Mouse (Mus musculus) 3T3-L1 (cell line): ENCODE results near the gene Lrfn3.
A peak's percentile ranks its signal among the peaks of the same experiment; 100 is the strongest.

ENCODE experiments used
- DNase-seq: peaks from one replicate; pipeline ENCODE4 v3.0.0-alpha.2; 2015; ENCODE audit warnings: low read depth, low spot score

Gene Lrfn3

DNA sequence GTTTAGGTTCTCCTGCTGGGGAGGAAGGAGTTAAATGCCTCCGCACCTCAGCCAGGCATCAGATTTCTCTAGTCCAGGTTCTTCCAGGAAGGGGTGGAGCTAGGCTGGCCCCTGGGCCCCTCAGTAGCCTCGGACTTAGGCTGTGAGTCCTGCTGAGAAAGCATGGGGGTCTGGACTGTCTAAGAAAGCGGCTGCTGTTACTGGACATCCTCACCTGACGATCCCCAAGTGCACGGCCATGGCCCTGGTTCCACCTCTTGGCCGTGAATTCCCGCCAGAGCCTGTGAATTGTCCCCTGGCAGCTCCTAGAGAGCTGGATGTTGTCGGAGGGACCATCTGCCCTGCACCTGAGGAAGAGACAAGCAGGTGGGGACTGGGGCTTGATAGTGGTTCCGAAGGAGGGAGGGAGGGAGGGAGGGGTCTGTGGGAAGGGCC lies 47.8 kb downstream of the Lrfn3 start, which contains the start of gene Syne4:
TSS of gene Syne4 (plus strand) at position 87 of the 435 bp plus-strand sequence.
- DNase-seq = no peak

DNA sequence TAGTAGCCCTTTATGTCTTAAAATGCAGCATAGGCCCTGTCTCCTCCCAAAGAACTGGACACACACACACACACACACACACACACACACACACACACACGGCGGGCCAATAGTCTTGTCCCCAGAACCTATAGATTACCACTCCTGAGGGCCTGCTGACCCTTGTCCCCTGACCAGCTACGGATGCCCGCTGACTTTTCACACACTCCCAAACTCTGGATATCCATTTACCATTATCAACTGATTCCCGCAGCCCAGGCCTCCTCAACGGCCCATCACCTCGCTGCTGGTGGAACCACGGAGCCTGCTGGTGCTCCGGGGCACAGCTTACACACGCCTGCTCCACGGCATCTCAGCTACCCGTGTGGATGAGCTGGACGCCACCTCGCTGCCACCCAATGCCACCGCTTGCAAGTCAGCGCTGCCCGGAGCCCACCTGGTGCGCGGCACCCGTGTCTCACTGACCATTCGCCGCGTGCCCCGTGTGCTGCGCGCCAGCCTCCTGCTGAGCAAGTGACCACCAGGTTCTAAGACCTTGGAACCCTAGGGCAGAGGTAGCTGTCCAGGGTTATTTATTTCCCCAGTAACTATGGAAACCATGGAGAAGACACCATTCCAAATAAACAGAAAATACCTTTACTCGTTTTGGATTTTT lies 48.8 kb downstream of the Lrfn3 start:
- DNase-seq = no peak

DNA sequence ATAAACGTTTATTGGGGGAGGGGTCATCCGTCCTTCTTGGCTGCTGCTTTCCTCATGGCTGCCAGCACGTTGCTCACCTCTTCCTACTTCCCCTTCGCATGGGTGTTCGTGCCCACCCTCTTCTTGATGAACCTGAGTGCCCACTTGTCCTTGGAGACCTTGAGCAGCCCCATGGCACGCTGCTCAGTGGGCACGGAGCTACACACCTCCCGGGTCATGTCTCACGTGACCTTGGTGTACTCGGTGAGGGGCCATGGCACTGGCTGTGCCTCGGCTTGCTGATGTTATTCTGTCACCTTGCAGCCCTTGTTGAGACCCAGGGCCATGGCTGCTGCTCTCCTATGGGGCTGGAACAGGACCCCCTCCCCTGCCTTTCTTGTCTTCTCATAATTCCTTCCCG lies 52.4 kb downstream of the Lrfn3 start:
- DNase-seq = no peak

DNA sequence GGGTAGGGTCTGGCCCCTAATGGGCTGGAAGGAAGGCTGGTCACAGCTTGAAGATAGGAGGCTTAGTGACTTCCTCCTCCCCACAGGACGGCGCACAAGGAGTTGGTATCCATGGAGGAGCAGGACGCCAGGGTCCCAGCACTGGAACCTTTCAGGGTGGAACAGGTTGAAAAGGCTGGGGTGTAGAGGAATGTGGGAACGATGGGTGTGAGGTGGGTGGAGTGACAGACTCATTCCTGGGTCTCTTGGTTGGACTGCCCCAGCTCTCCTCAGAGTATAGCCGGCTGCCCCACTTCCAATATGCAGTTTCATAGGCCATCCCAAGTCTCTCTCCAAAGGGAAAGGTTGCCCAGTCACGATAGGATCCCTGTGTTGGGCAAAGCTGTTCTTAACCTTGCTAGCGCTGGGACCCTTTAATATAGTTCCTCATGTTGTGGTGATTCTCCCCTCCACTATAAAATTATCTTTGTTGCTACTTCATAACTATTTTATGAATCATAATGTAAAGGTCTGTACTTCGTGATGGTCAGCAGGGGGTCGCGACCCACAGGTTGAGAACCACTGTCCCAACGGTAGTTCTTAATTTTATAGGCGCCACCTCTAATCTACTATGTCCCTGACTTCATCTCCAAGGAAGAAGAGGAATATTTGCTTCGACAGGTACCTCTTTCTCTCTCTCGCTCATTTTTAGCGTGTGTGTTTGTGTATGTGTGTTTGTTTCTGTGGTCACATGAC lies 53.0 kb downstream of the Lrfn3 start:
- no peak for DNase-seq

DNA sequence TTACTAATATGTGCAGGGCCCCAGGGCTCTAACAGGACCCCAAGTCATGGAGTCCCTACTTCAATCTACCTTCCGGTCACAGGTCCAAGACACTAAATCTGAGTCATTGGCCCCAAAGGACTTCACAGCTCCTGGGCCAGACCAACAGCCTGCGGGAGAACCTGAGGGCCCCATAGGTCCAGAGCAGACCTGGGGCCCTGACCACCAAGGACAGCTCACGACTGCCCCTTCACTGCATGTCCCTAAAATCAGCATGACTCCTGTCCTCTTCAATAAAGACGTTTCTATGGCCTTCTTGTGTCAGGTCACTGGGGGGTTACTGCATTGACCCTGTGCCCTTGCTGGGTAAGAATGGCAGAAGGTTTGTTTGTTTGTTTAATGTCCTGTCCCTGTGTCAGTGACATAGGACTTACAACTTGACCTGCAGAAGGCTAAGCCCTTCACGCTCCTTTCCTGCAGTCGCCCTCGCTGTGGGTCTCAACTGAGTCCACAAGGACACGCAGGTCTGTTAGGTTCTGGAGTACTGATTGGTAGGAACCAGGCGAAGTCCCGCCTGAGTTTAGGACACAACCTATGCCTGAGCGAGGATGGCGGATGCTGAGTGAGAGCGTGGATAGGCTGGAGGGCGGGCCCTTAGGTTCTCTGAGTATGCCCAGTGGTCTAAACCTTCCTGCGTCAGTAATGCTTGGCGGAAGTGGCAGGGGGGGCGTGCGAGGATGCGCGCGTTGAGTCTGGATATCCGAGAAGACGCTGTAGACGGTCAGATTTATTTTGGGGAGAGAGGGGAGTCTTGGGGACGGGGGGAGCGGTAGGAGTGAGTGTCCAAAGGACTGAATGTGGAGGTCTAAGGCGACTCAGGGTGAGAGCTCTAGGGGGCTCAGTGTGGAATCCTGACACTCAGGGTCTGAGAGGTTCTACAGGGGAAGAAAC lies 54.2 kb downstream of the Lrfn3 start, which contains the start of gene Alkbh6:
TSS of gene Alkbh6 (plus strand) at position 642 of the 930 bp plus-strand sequence.
- DNase-seq = peak; percentile 97

DNA sequence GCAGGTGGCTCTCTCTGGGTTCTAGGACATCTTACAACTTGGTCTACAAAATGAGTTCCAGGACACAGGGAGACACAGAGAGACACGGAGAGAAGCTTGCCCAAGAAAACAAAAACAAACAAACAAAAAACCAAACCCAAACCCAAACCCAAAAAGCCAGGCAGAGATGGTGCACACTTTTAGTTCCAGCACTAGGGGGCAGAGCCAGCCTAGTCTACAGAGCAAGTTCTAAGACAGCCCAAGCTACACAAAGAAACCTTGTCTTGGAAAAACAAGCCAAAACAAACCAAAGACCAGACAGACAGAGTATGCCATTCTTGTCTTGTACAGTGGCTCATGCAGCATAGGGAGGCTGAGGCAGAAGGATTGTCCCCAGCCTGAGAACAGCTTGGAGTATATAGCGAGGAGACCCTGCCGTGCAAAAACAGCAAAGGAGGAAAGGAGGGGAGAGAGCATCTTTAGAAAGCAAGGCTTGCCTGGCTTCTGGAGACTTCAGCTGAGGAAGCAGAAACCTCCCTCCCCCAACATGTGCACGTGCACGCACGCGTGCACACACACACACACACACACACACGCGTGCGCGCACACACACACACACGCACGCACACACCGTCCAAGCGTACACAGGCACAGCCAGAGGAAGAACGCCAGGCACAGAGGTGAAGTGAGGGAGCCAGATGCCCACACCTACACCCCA lies 56.3 kb downstream of the Lrfn3 start:
- peak; percentile 56 for DNase-seq
